Mouse (Mus musculus) MEL (cell line): ENCODE data around the gene Polr1e. TPM values are rescaled to one million over a fixed set of nuclear protein-coding genes. Genes with fewer than 3 reads are reported as not detected.
"Not testable (repeated sequence)": the region's sequence is repeated elsewhere in the genome, so short reads cannot be mapped to it uniquely, and the experiment has no call there.

ENCODE experiments used
- DNase-seq: peaks from one replicate; pipeline ENCODE4 v3.0.0; 2011; ENCODE audit warnings: low read depth, low spot score
- H3K27ac ChIP-seq: 2 replicates; pipeline ENCODE4 v1.5.1; 2012; ENCODE audit warnings: low read depth, mild to moderate bottlenecking, control low read depth, low read length, moderate library complexity; ENCODE audit not compliant: control insufficient read depth
- H3K27me3 ChIP-seq, 2 experiments: fragments of 150-350 bp in 1 of 2; sonication (generic) in 1 of 2; 2 replicates each; pipeline ENCODE4 v1.6.1; 2012; ENCODE audit warnings: low read length in 2 of 2, mild to moderate bottlenecking in 2 of 2, improper control_type of control experiment in 1 of 2, moderate library complexity in 1 of 2; ENCODE audit not compliant: insufficient read depth in 2 of 2, control insufficient read depth in 1 of 2
- H3K36me3 ChIP-seq, 2 experiments: 2 replicates each; pipeline ENCODE4 v1.6.1; 2012 to 2014; ENCODE audit warnings: low read length in 2 of 2, improper control_type of control experiment in 1 of 2, inconsistent platforms in 1 of 2, mild to moderate bottlenecking in 1 of 2; ENCODE audit not compliant: insufficient read depth in 2 of 2, control insufficient read depth in 1 of 2
- H3K4me1 ChIP-seq, 2 experiments: fragments of 150-350 bp in 1 of 2; sonication (generic) in 1 of 2; 2 replicates each; pipeline ENCODE4 v1.6.1; 2012; ENCODE audit warnings: low read length in 2 of 2, improper control_type of control experiment in 1 of 2, mild to moderate bottlenecking in 1 of 2; ENCODE audit not compliant: insufficient read depth in 2 of 2, control insufficient read depth in 1 of 2
- H3K4me3 ChIP-seq, 2 experiments: fragments of 150-350 bp in 1 of 2; sonication (generic) in 1 of 2; 2 replicates each; pipeline ENCODE4 v1.5.1; 2012; ENCODE audit warnings: low read depth in 2 of 2, low read length in 2 of 2, mild to moderate bottlenecking in 2 of 2, moderate library complexity in 2 of 2, control low read depth in 1 of 2, improper control_type of control experiment in 1 of 2; ENCODE audit not compliant: control insufficient read depth in 1 of 2, insufficient read depth in 1 of 2
- H3K79me2 ChIP-seq: 2 replicates; pipeline ENCODE4 v1.6.1; 2012; ENCODE audit warnings: mild to moderate bottlenecking, low read length, moderate library complexity; ENCODE audit not compliant: control insufficient read depth, poor library complexity, insufficient read depth
- H3K9ac ChIP-seq: 2 replicates; pipeline ENCODE4 v1.6.1; 2012; ENCODE audit warnings: low read depth, mild to moderate bottlenecking, control low read depth, low read length, moderate library complexity; ENCODE audit not compliant: control insufficient read depth, poor library complexity, severe bottlenecking
- H3K9me3 ChIP-seq: fragments of 150-350 bp; sonication (generic); replicated peaks from 2 replicates; pipeline ENCODE4 v1.6.1; 2012; ENCODE audit warnings: mild to moderate bottlenecking, low read length, improper control_type of control experiment, moderate library complexity; ENCODE audit not compliant: insufficient read depth
- BHLHE40 ChIP-seq: IDR thresholded peaks from 2 replicates; pipeline ENCODE4 v1.6.1; 2012; ENCODE audit warnings: low read depth, mild to moderate bottlenecking, inconsistent platforms, low read length, improper control_type of control experiment, borderline replicate concordance
- CHD1 ChIP-seq: IDR thresholded peaks from 2 replicates; pipeline ENCODE4 v1.6.1; 2012; ENCODE audit warnings: low read depth, mild to moderate bottlenecking, inconsistent platforms, low read length, improper control_type of control experiment
- GABPA ChIP-seq: IDR thresholded peaks from 2 replicates; pipeline ENCODE4 v1.6.1; 2012; ENCODE audit warnings: low read depth, mild to moderate bottlenecking, inconsistent platforms, low read length, improper control_type of control experiment, moderate library complexity
- GATA1 ChIP-seq: IDR thresholded peaks from 2 replicates; pipeline ENCODE4 v1.6.1; 2011; ENCODE audit warnings: low read depth, low read length, improper control_type of control experiment
- MEF2A ChIP-seq: IDR thresholded peaks from 2 replicates; pipeline ENCODE4 v1.6.1; 2014; ENCODE audit warnings: low read depth, mild to moderate bottlenecking, inconsistent platforms, low read length, improper control_type of control experiment; ENCODE audit not compliant: poor library complexity, insufficient replicate concordance, severe bottlenecking; ENCODE audit errors: extremely low read depth
- POLR2AphosphoS2 ChIP-seq: IDR thresholded peaks from 2 replicates; pipeline ENCODE4 v1.6.1; 2011; ENCODE audit warnings: low read length, improper control_type of control experiment
- RAD21 ChIP-seq: IDR thresholded peaks from 2 replicates; pipeline ENCODE4 v1.6.1; 2011; ENCODE audit warnings: mild to moderate bottlenecking, low read depth, low read length, improper control_type of control experiment
- SIN3A ChIP-seq: IDR thresholded peaks from 2 replicates; pipeline ENCODE4 v1.6.1; 2012; ENCODE audit warnings: low read length, improper control_type of control experiment, inconsistent platforms
- SMC3 ChIP-seq: IDR thresholded peaks from 2 replicates; pipeline ENCODE4 v1.6.1; 2011; ENCODE audit warnings: low read depth, low read length, improper control_type of control experiment
- ZNF384 ChIP-seq: IDR thresholded peaks from 2 replicates; pipeline ENCODE4 v1.6.1; 2012; ENCODE audit warnings: low read depth, mild to moderate bottlenecking, inconsistent platforms, low read length, improper control_type of control experiment
- polyA plus RNA-seq, 2 experiments: library from polyadenylated mRNA; stranded (reverse) in 1 of 2; unstranded in 1 of 2; fragments of >175 nt in 1 of 2; fragments of >200 nt in 1 of 2; gene quantifications; 2 replicates each; pipeline versions ENCODE4 v1.2.1 to v1.2.4; 2012; ENCODE audit warnings: low replicate concordance in 2 of 2, low read depth in 1 of 2; ENCODE audit not compliant: insufficient read length in 2 of 2, insufficient read depth in 1 of 2, missing spikeins in 1 of 2
- total RNA-seq: library from RNA; depleted of rRNA; stranded (reverse); fragments of 300-350 nt; gene quantifications from 2 replicates; pipeline ENCODE4 v1.2.3, GENCODE M21; 2012

Gene Polr1e
- total and polyA plus RNA-seq, 3 experiments, result 40.8 to 51.5 TPM; not detected in 1

DNA sequence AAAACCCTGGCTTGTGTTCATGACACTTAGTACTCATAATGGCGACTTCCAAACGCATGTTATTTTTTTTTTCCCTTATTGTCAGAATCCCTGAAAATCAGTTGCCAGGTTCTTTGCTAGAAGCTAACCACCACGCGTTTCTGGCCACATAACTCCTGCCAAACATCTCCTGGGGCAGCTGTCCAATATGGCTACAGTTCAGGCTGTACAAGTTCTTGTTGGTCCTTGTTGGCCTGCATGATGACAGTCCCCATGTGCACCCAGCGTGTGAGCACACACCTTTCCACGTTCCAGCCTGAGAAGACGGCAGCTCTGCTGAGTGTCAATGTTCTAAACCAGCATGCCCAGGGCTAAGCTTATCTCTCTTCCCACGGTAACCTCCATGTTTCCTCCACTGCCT lies 37.1 kb downstream of the Polr1e start:
- H3K27me3 ChIP-seq, result no peaks in the 10 kb centered on the region
- no peaks in the 10 kb centered on the region for H3K36me3 ChIP-seq
- no peaks in the 10 kb centered on the region; a peak in 1 of 4 replicates for H3K4me1 ChIP-seq
- no peak for TF ChIP-seq POLR2AphosphoS2
- TF ChIP-seq, all 39 proteins: peak for 0
- H3K4me3 ChIP-seq, result no peak overlapping the region
- no peak overlapping the region for H3K27ac ChIP-seq
- H3K79me2 ChIP-seq, result no peaks in the 10 kb centered on the region
- H3K9ac ChIP-seq, result no peak overlapping the region
- H3K9me3 ChIP-seq, result no peaks in the 10 kb centered on the region
- DNase-seq, result no peak

- H3K79me2 ChIP-seq, H3K4me1 ChIP-seq, H3K27ac ChIP-seq, H3K36me3 ChIP-seq, H3K27me3 ChIP-seq, H3K9ac ChIP-seq, H3K9me3 ChIP-seq, H3K4me3 ChIP-seq, DNase-seq: not testable (repeated sequence)
Observed at GRCm38 (mm10) chr4:45063836-45064235, 45.5 kb downstream of the Polr1e start.

DNA sequence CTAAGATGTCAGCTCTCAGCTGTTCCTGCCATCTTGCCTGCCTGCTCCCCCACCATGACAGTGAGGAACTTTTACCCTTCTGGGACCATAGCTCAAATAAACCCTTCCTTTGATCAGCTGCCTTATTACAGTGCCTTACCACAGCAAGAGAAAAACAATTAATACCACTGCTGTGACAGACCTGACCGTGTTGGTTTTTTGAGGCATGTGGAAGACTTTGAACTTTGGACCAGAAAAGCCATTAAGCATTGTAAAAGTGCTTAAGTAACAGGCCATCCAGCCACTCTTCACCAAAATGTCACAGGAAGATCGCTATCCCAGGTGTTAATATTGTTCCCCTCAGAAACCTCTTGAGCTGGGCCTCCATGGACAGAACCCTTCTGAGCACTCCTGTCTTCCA lies 46.2 kb downstream of the Polr1e start:
- no peak for TF ChIP-seq GABPA
- no peak for TF ChIP-seq MEF2A
- no peak for TF ChIP-seq CHD1
- TF ChIP-seq RAD21, result no peak
- TF ChIP-seq GATA1, result no peak
- no peak for TF ChIP-seq SMC3
- no peak for TF ChIP-seq BHLHE40
- no peak for TF ChIP-seq ZNF384
- TF ChIP-seq SIN3A, result no peak
- H3K27me3 ChIP-seq, result no peaks in the 10 kb centered on the region
- no peaks in the 10 kb centered on the region for H3K36me3 ChIP-seq
- H3K27ac ChIP-seq, result no peak overlapping the region
- no peak overlapping the region for H3K9ac ChIP-seq
- no peak overlapping the region for H3K4me3 ChIP-seq
- no peaks in the 10 kb centered on the region for H3K9me3 ChIP-seq
- no peaks in the 10 kb centered on the region; a peak in 1 of 4 replicates for H3K4me1 ChIP-seq
- no peak for DNase-seq
- no peaks in the 10 kb centered on the region for H3K79me2 ChIP-seq
